9 mouse cellular contexts compared by ENCODE assay signal in genomic region chr15:84223423-84223822, GRCm38 (mm10). TPM values are rescaled to one million over a fixed set of nuclear protein-coding genes. Genes with fewer than 3 reads are reported as not detected.
DNase-seq lines count a peak whose midpoint lies in the region; ATAC-seq and TF ChIP-seq lines count a peak whose summit lies in the region.
"Had no signal": no experiment of that assay in that cellular context is flagged by ENCODE, and none has a peak within 500 bp of the region (broad histone marks: within the 10 kb centered on the region; RNA-seq: fewer than 3 reads in every experiment).

No protein-coding gene starts in this region.

- H3K9me3 ChIP-seq in heart, embryonic 16.5 days (replicated peaks; ENCODE audit: control insufficient read depth, low read length), result no peaks in the 10 kb centered on the region
- H3K9me3 ChIP-seq in hindbrain, embryonic 13.5 days, result no peaks in the 10 kb centered on the region
- no peaks in the 10 kb centered on the region for H3K9me3 ChIP-seq in stomach, postnatal 0 days (ENCODE audit: control insufficient read depth, low read length)

- ATAC-seq in heart, embryonic 16.5 days (replicated peaks; ENCODE audit: extremely low read depth, insufficient read depth, low FRiP score), result no peak; the same call in 1 of the 2 replicates
- no peak for ATAC-seq in hindbrain, embryonic 13.5 days (ENCODE audit: low FRiP score)
- ATAC-seq in stomach, postnatal 0 days (ENCODE audit: low FRiP score, low TSS enrichment), result no peak
- no peak for ATAC-seq in granulocyte monocyte progenitor cell, adult 5-6 weeks (replicated peaks; ENCODE audit: poor library complexity, severe bottlenecking)

- H3K9ac ChIP-seq in heart, embryonic 16.5 days (ENCODE audit: low read length), result no peak overlapping the region
- no peak overlapping the region for H3K9ac ChIP-seq in hindbrain, embryonic 13.5 days
- no peak overlapping the region for H3K9ac ChIP-seq in stomach, postnatal 0 days (ENCODE audit: low read length)

- TF ChIP-seq EP300 in stomach, postnatal 0 days (optimal IDR thresholded peaks at IDR 0.05), result no peak

- WGBS in heart, embryonic 16.5 days, result 30% methylated on average over 6 of the region's 6 CpGs
- WGBS in hindbrain, embryonic 13.5 days, result 31% methylated on average over 6 of the region's 6 CpGs
- 33% methylated on average over 6 of the region's 6 CpGs for WGBS in stomach, postnatal 0 days
- WGBS in lung, adult 2 months, result 48% methylated on average over 6 of the region's 6 CpGs

- H3K4me3 ChIP-seq in heart, embryonic 16.5 days (ENCODE audit: low read length), result no peak overlapping the region
- H3K4me3 ChIP-seq in hindbrain, embryonic 13.5 days, result no peak overlapping the region
- no peak overlapping the region for H3K4me3 ChIP-seq in stomach, postnatal 0 days (ENCODE audit: low read depth, low read length)
- H3K4me3 ChIP-seq in lung, adult 2 months (replicated peaks; ENCODE audit: extremely low read depth, low read depth, low read length), result no peak overlapping the region

- no peaks in the 10 kb centered on the region for H3K36me3 ChIP-seq in heart, embryonic 16.5 days (ENCODE audit: control insufficient read depth, insufficient read depth)
- H3K36me3 ChIP-seq in hindbrain, embryonic 13.5 days, result no peaks in the 10 kb centered on the region
- no peaks in the 10 kb centered on the region for H3K36me3 ChIP-seq in stomach, postnatal 0 days (ENCODE audit: control insufficient read depth, insufficient read depth, low read length)

- H3K27me3 ChIP-seq in heart, embryonic 16.5 days (ENCODE audit: control insufficient read depth, insufficient read depth, low read length), result no peaks in the 10 kb centered on the region
- no peaks in the 10 kb centered on the region for H3K27me3 ChIP-seq in hindbrain, embryonic 13.5 days
- H3K27me3 ChIP-seq in stomach, postnatal 0 days (ENCODE audit: control insufficient read depth, insufficient read depth, low read length), result no peaks in the 10 kb centered on the region

- DNase-seq in heart, postnatal 25 days (ENCODE audit: low spot score), result no peak
- peak; percentile 52 to 58 for DNase-seq in right cerebral cortex, adult 2 months (ENCODE audit: low spot score in 2 of 2)
- DNase-seq in right cerebral cortex, postnatal 36 days (ENCODE audit: low spot score in 2 of 2), result no peak
- no peak for DNase-seq in stomach, postnatal 0 days (ENCODE audit: low spot score)
- DNase-seq in lung, adult 2 months, result no peak
- DNase-seq: left cerebral cortex, postnatal 4 days had no signal

- intact Hi-C loops in heart, postnatal 25 days (cut with DNase I), result no loop called here

- no peak overlapping the region for H3K4me2 ChIP-seq in heart, embryonic 16.5 days (ENCODE audit: low read depth, low read length)
- H3K4me2 ChIP-seq in hindbrain, embryonic 13.5 days, result no peak overlapping the region
- no peak overlapping the region for H3K4me2 ChIP-seq in stomach, postnatal 0 days (replicated peaks; ENCODE audit: low read depth)

- H3K27ac ChIP-seq in heart, embryonic 16.5 days (ENCODE audit: low read length), result 0 out of 2 replicates have a peak overlapping the region, but pooled peaks have one; percentile 6
- H3K27ac ChIP-seq in hindbrain, embryonic 13.5 days, result peak overlapping the region; percentile 75
- no peak overlapping the region for H3K27ac ChIP-seq in stomach, postnatal 0 days (replicated peaks)

- TF ChIP-seq CTCF in stomach, postnatal 0 days (IDR thresholded peaks at IDR 0.05; ENCODE audit: low read depth), result peak; percentile 52
- no peak for TF ChIP-seq CTCF in lung, adult 2 months (IDR thresholded peaks at IDR 0.05; ENCODE audit: insufficient read depth, low read length)

- peaks cover 17% of the 10 kb centered on the region for H3K4me1 ChIP-seq in heart, embryonic 16.5 days (ENCODE audit: control insufficient read depth, insufficient read depth, low read length)
- H3K4me1 ChIP-seq in hindbrain, embryonic 13.5 days (replicated peaks), result peaks cover 61% of the 10 kb centered on the region
- no peaks in the 10 kb centered on the region for H3K4me1 ChIP-seq in stomach, postnatal 0 days (replicated peaks; ENCODE audit: control insufficient read depth, insufficient read depth)
- no peaks in the 10 kb centered on the region for H3K4me1 ChIP-seq in lung, adult 2 months (ENCODE audit: control insufficient read depth, insufficient read depth, low read length)

- TF ChIP-seq POLR2A in lung, adult 2 months (IDR thresholded peaks at IDR 0.05; ENCODE audit: borderline replicate concordance, extremely low read depth, low read depth, low read length), result no peak

RNA-seq across cellular contexts. Expression of gene Parvb, which starts 8.4 kb away (rescaled TPM):
- 13.2 and 15.5 TPM in 2 replicates for polyA plus RNA-seq in heart, embryonic 16.5 days (2015; fragmentation: Nextera tagmentation; extraction: Ambion mirVana)
- total RNA-seq in heart, postnatal 25 days (2021), result 100 to 1,000 TPM; 147 to 154 TPM
- 3.9 and 4.5 TPM in 2 replicates for polyA plus RNA-seq in hindbrain, embryonic 13.5 days (2015; fragmentation: Nextera tagmentation; extraction: Ambion mirVana)
- 1.1 and 1.4 TPM in 2 replicates for polyA plus RNA-seq in stomach, postnatal 0 days (2015; fragmentation: Nextera tagmentation; extraction: Ambion mirVana)
- polyA plus RNA-seq in lung, adult 2 months (2012; rRNA removed), result 39.3 and 47.5 TPM in 2 replicates
- 3.9 and 4.3 TPM in 2 replicates for total RNA-seq in granulocyte monocyte progenitor cell, adult 5-6 weeks (2014; fragmentation: Nextera tagmentation)
- total RNA-seq in granulocyte monocyte progenitor cell, adult 5-6 weeks (2017), result 0.36 and 0.43 TPM in 2 replicates

RNA-seq across cellular contexts. Expression of gene Samm50, which starts 31.4 kb away (rescaled TPM):
- 139 and 159 TPM in 2 replicates for polyA plus RNA-seq in heart, embryonic 16.5 days (2015; fragmentation: Nextera tagmentation; extraction: Ambion mirVana)
- 100 to 1,000 TPM; 264 to 267 TPM for total RNA-seq in heart, postnatal 25 days (2021)
- polyA plus RNA-seq in hindbrain, embryonic 13.5 days (2015; fragmentation: Nextera tagmentation; extraction: Ambion mirVana), result 77.1 and 77.2 TPM in 2 replicates
- polyA plus RNA-seq in stomach, postnatal 0 days (2015; fragmentation: Nextera tagmentation; extraction: Ambion mirVana), result 92.3 and 97.4 TPM in 2 replicates
- polyA plus RNA-seq in lung, adult 2 months (2012; rRNA removed), result 7.2 and 12.4 TPM in 2 replicates
- total RNA-seq in granulocyte monocyte progenitor cell, adult 5-6 weeks (2014; fragmentation: Nextera tagmentation), result 51.4 and 66.9 TPM in 2 replicates
- total RNA-seq in granulocyte monocyte progenitor cell, adult 5-6 weeks (2017), result 41.9 and 47.7 TPM in 2 replicates

RNA-seq across cellular contexts. Expression of gene Pnpla3, which starts 55.8 kb away (rescaled TPM):
- polyA plus RNA-seq in heart, embryonic 16.5 days (2015; fragmentation: Nextera tagmentation; extraction: Ambion mirVana), result 0.51 and 0.71 TPM in 2 replicates
- 1 to 10 TPM; 4.2 to 6.4 TPM for total RNA-seq in heart, postnatal 25 days (2021)
- 3.9 and 5.0 TPM in 2 replicates for polyA plus RNA-seq in hindbrain, embryonic 13.5 days (2015; fragmentation: Nextera tagmentation; extraction: Ambion mirVana)
- polyA plus RNA-seq in stomach, postnatal 0 days (2015; fragmentation: Nextera tagmentation; extraction: Ambion mirVana), result 3.0 and 4.1 TPM in 2 replicates
- polyA plus RNA-seq in lung, adult 2 months (2012; rRNA removed), result 31.9 and 33.9 TPM in 2 replicates
- total RNA-seq in granulocyte monocyte progenitor cell, adult 5-6 weeks (2014; fragmentation: Nextera tagmentation), result not detected in 2 replicates
- total RNA-seq in granulocyte monocyte progenitor cell, adult 5-6 weeks (2017), result not detected in 2 replicates

Comparison
In these comparisons a context has a peak if more than half of its experiments do, and no peak if none do; other contexts are left out.
1. DNase-seq: peak in right cerebral cortex, adult 2 months (2 of 2); none in heart, postnatal 25 days (single experiment), right cerebral cortex, postnatal 36 days (0 of 2), stomach, postnatal 0 days (single experiment) and lung, adult 2 months (single experiment).